Mouse (Mus musculus) natural killer cell, adult 2 months (primary cell): ENCODE results near the gene Gm42791.

Source experiments
- DNase-seq, 2 experiments: peaks; one replicate each; pipeline ENCODE4 v3.0.0; 2022; ENCODE audit warnings: low spot score in 2 of 2

The Gm42791 gene

GRCm38 (mm10) chr5:148924051-148924450 lies 70.9 kb downstream of the Gm42791 start:
- no peak for DNase-seq

- DNase-seq: no peak
Measured at GRCm38 (mm10) chr5:148923408-148923807, 71.5 kb downstream of the Gm42791 start.

GRCm38 (mm10) chr5:148922773-148923172 lies 72.2 kb downstream of the Gm42791 start:
- DNase-seq: no peak

- no peak for DNase-seq
Measured at GRCm38 (mm10) chr5:148918049-148918448, 76.9 kb downstream of the Gm42791 start.

- DNase-seq: no peak
Measured at GRCm38 (mm10) chr5:148916775-148917174, 78.2 kb downstream of the Gm42791 start.

GRCm38 (mm10) chr5:148912262-148912661 lies 82.7 kb downstream of the Gm42791 start:
- peak; percentile 36 to 59 for DNase-seq

- DNase-seq: no peak
Measured at GRCm38 (mm10) chr5:148910066-148910465, 84.9 kb downstream of the Gm42791 start.

GRCm38 (mm10) chr5:148909402-148909801 lies 85.5 kb downstream of the Gm42791 start:
- no peak for DNase-seq

GRCm38 (mm10) chr5:148909057-148909395 lies 85.9 kb downstream of the Gm42791 start:
- no peak for DNase-seq

- DNase-seq: peak in 1 of 2 experiments; percentile 20
Measured at GRCm38 (mm10) chr5:148908191-148909056, 86.5 kb downstream of the Gm42791 start.

- no peak for DNase-seq
Measured at GRCm38 (mm10) chr5:148906305-148906704, 88.6 kb downstream of the Gm42791 start.

- peak in 1 of 2 experiments; percentile 75 for DNase-seq
Measured at GRCm38 (mm10) chr5:148904846-148905245, 90.1 kb downstream of the Gm42791 start.

GRCm38 (mm10) chr5:148899361-148899760 lies 95.6 kb downstream of the Gm42791 start:
- DNase-seq: no peak

- DNase-seq: no peak
Measured at GRCm38 (mm10) chr5:148897941-148898417, 97.0 kb downstream of the Gm42791 start.

- no peak for DNase-seq
Measured at GRCm38 (mm10) chr5:148897069-148897702, 97.8 kb downstream of the Gm42791 start.

GRCm38 (mm10) chr5:148896515-148896914 lies 98.4 kb downstream of the Gm42791 start:
- no peak for DNase-seq

GRCm38 (mm10) chr5:148895833-148896232 lies 99.1 kb downstream of the Gm42791 start:
- DNase-seq: no peak

- no peak for DNase-seq
Measured at GRCm38 (mm10) chr5:148895034-148895433, 99.9 kb downstream of the Gm42791 start.

- no peak for DNase-seq
Measured at GRCm38 (mm10) chr5:148890237-148890636, 104.7 kb downstream of the Gm42791 start.

- peak in 1 of 2 experiments; percentile 30 for DNase-seq
Measured at GRCm38 (mm10) chr5:148888032-148888431, 106.9 kb downstream of the Gm42791 start.

- no peak for DNase-seq
Measured at GRCm38 (mm10) chr5:148885821-148886609, 108.9 kb downstream of the Gm42791 start.

- DNase-seq: no peak
Measured at GRCm38 (mm10) chr5:148883671-148884070, 111.3 kb downstream of the Gm42791 start.
